Mouse (Mus musculus) ES-E14 (cell line): ENCODE measurements around the gene Foxn4. TPM values are rescaled to one million over a fixed set of nuclear protein-coding genes. Genes with fewer than 3 reads are reported as not detected.

Source experiments
- DNase-seq: peaks from one replicate; pipeline ENCODE4 v3.0.0-alpha.2; 2013; ENCODE audit warnings: low read depth, low spot score
- H3K27ac ChIP-seq: 2 replicates; pipeline ENCODE4 v1.5.1; 2012; ENCODE audit warnings: low read depth, mild to moderate bottlenecking, low read length, moderate library complexity, mixed read lengths; ENCODE audit not compliant: poor library complexity, insufficient read depth, severe bottlenecking
- H3K36me3 ChIP-seq: 2 replicates; pipeline ENCODE4 v1.6.1; 2012; ENCODE audit warnings: mild to moderate bottlenecking, low read length, moderate library complexity, mixed read lengths; ENCODE audit not compliant: control insufficient read depth, poor library complexity, insufficient read depth, severe bottlenecking
- H3K4me1 ChIP-seq, 2 experiments: fragments of 150-350 bp in 1 of 2; sonication (generic) in 1 of 2; 2 replicates each; pipeline ENCODE4 v1.6.1; 2012; ENCODE audit warnings: low read length in 2 of 2, mild to moderate bottlenecking in 1 of 2, mixed read lengths in 1 of 2; ENCODE audit not compliant: control insufficient read depth in 2 of 2, insufficient read depth in 2 of 2, poor library complexity in 1 of 2
- H3K4me3 ChIP-seq, 2 experiments: fragments of 150-350 bp in 1 of 2; sonication (generic) in 1 of 2; 2 replicates each; pipeline ENCODE4 v1.5.1; 2012; ENCODE audit warnings: low read length in 2 of 2, low read depth in 1 of 2, mild to moderate bottlenecking in 1 of 2, mixed read lengths in 1 of 2; ENCODE audit not compliant: insufficient read depth in 1 of 2, poor library complexity in 1 of 2, severe bottlenecking in 1 of 2
- H3K9ac ChIP-seq: 2 replicates; pipeline ENCODE4 v1.6.1; 2012; ENCODE audit warnings: low read depth, mild to moderate bottlenecking, low read length, mixed read lengths; ENCODE audit not compliant: poor library complexity, insufficient read depth, severe bottlenecking
- H3K9me3 ChIP-seq: fragments of 150-350 bp; sonication (generic); 2 replicates; pipeline ENCODE4 v1.6.1; 2012; ENCODE audit warnings: low read depth, mild to moderate bottlenecking, low read length; ENCODE audit not compliant: control insufficient read depth, insufficient read depth
- CHD2 ChIP-seq: IDR thresholded peaks from 2 replicates; pipeline ENCODE4 v1.6.1; 2014; ENCODE audit warnings: mild to moderate bottlenecking, low read depth, low read length, inconsistent platforms
- HCFC1 ChIP-seq: IDR thresholded peaks from 2 replicates; pipeline ENCODE4 v1.6.1; 2012; ENCODE audit warnings: low read length, inconsistent platforms, borderline replicate concordance; ENCODE audit not compliant: insufficient read depth
- MAFK ChIP-seq: IDR thresholded peaks from 2 replicates; pipeline ENCODE4 v1.6.1; 2014; ENCODE audit warnings: mild to moderate bottlenecking, low read depth, low read length, inconsistent platforms; ENCODE audit not compliant: insufficient read depth
- ZC3H11A ChIP-seq: IDR thresholded peaks from 2 replicates; pipeline ENCODE4 v1.6.1; 2012; ENCODE audit warnings: low read depth, mild to moderate bottlenecking, inconsistent platforms, low read length, borderline replicate concordance
- ZNF384 ChIP-seq: IDR thresholded peaks from 2 replicates; pipeline ENCODE4 v1.6.1; 2012; ENCODE audit warnings: low read depth, low read length, inconsistent platforms
- in situ Hi-C, 2 experiments: fragments of 600-800 bp; cut with MboI; formaldehyde crosslinking; loops; one replicate each; pipeline ENCODE4 v1.15.1; 2025; ENCODE audit warnings: low sequenced_read_pairs in 2 of 2, inconsistent platforms in 1 of 2; ENCODE audit not compliant: unreplicated experiment in 2 of 2
- total RNA-seq: library from RNA; depleted of rRNA; stranded (reverse); fragments of 300-350 nt; gene quantifications from 2 replicates; pipeline ENCODE4 v1.2.3, GENCODE M21; 2012

Gene Foxn4
- total RNA-seq, 1 experiment = 7.5 TPM

GRCm38 (mm10) chr5:114239737-114240136 lies 33.9 kb downstream of the Foxn4 start:
- H3K36me3 ChIP-seq = no peaks in the 10 kb centered on the region; the same call in 1 of the 2 replicates
- H3K4me1 ChIP-seq = peaks cover 0 to 8% of the 10 kb centered on the region in 2 experiments; a peak in 1 of 4 replicates
- H3K27ac ChIP-seq = no peak overlapping the region
- no peak for TF ChIP-seq HCFC1
- no peak for TF ChIP-seq ZC3H11A
- no peak for TF ChIP-seq MAFK
- TF ChIP-seq CHD2 = no peak
- TF ChIP-seq ZNF384 = no peak
- H3K9me3 ChIP-seq = no peaks in the 10 kb centered on the region
- no peak overlapping the region for H3K4me3 ChIP-seq
- DNase-seq = no peak
- in situ Hi-C loops = no loop called here
- H3K9ac ChIP-seq = no peak overlapping the region

GRCm38 (mm10) chr5:114238924-114239323 lies 34.7 kb downstream of the Foxn4 start:
- in situ Hi-C loops = no loop called here
- Histone ChIP-seq H3K4me1 (peaks cover 0 to 8% of the 10 kb centered on the region in 2 experiments; a peak in 1 of 4 replicates), H3K36me3 (no peaks in the 10 kb centered on the region; the same call in 1 of the 2 replicates), H3K27ac (no peak overlapping the region), H3K4me3 (peak overlapping the region in 1 of 2 experiments; percentile 2; a peak in 1 of 4 replicates), H3K9ac (no peak overlapping the region), H3K9me3 (no peaks in the 10 kb centered on the region)
- peak; percentile 42 for DNase-seq
- TF ChIP-seq CHD2 (no peak), ZNF384 (no peak), HCFC1 (no peak), MAFK (no peak), ZC3H11A (no peak)

DNA sequence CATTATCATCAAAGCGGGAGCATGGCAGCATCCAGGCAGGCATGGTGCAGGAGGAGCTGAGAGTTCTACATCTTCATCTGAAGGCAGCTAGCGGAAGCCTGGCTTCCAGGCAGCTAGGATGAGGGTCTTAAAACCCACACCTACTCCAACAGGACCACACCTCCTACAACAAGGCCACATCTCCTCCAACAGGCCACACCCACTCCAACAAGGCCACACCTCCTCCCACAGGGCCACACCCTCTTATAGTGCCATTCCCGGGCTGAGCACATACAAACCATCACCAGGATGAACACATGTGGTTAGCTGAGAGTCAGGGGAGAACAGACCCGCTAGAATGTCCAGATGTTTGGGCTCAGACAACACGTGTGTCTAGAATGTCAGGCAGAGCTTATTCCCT lies 44.7 kb downstream of the Foxn4 start:
- Histone ChIP-seq H3K36me3 (peaks cover 7% of the 10 kb centered on the region; the same call in 1 of the 2 replicates), H3K27ac (no peak overlapping the region), H3K9ac (no peak overlapping the region), H3K4me1 (peaks cover 0 to 2% of the 10 kb centered on the region in 2 experiments; a peak in 1 of 4 replicates), H3K4me3 (no peak overlapping the region), H3K9me3 (no peaks in the 10 kb centered on the region)
- in situ Hi-C loops = no loop called here
- TF ChIP-seq ZC3H11A = no peak
- no peak for TF ChIP-seq ZNF384
- DNase-seq = no peak

GRCm38 (mm10) chr5:114226051-114226450 lies 47.6 kb downstream of the Foxn4 start:
- Histone ChIP-seq H3K27ac (no peak overlapping the region), H3K36me3 (peaks cover 10% of the 10 kb centered on the region; the same call in 1 of the 2 replicates), H3K9me3 (no peaks in the 10 kb centered on the region), H3K4me1 (peaks cover 0 to 2% of the 10 kb centered on the region in 2 experiments; a peak in 1 of 4 replicates), H3K4me3 (no peak overlapping the region), H3K9ac (no peak overlapping the region)
- TF ChIP-seq ZNF384 = no peak
- TF ChIP-seq ZC3H11A = no peak
- no peak for TF ChIP-seq MAFK
- TF ChIP-seq CHD2 = no peak
- no peak for TF ChIP-seq HCFC1
- DNase-seq = no peak
- in situ Hi-C loops = no loop called here

GRCm38 (mm10) chr5:114218771-114219170 lies 54.8 kb downstream of the Foxn4 start:
- H3K9ac ChIP-seq = no peak overlapping the region
- H3K27ac ChIP-seq = no peak overlapping the region
- no peak for TF ChIP-seq ZC3H11A
- no peak for TF ChIP-seq HCFC1
- no peak for TF ChIP-seq MAFK
- no peak for TF ChIP-seq ZNF384
- TF ChIP-seq CHD2 = no peak
- in situ Hi-C loops = no loop called here
- no peak overlapping the region for H3K4me3 ChIP-seq
- DNase-seq = peak; percentile 35
- H3K9me3 ChIP-seq = no peaks in the 10 kb centered on the region
- no peaks in the 10 kb centered on the region for H3K4me1 ChIP-seq
- peaks cover 4% of the 10 kb centered on the region; the same call in 1 of the 2 replicates for H3K36me3 ChIP-seq
